Mouse (Mus musculus) brain, adult 2 months (tissue): ENCODE results near the gene Cct3.
"Not testable (repeated sequence)": the region's sequence is repeated elsewhere in the genome, so short reads cannot be mapped to it uniquely, and the experiment has no call there.

Experiments
- DNase-seq: peaks from one replicate; pipeline ENCODE4 v3.0.0; 2011; ENCODE audit warnings: low read depth, low spot score

The Cct3 gene

GRCm38 (mm10) chr3:88296561-88297318 is at the start of gene Cct3, which contains the start of gene Tsacc:
Cct3 (plus strand) TSS chr3:88297116.
Tsacc (minus strand) TSS chr3:88296999.
- DNase-seq: peak; percentile 100

DNA sequence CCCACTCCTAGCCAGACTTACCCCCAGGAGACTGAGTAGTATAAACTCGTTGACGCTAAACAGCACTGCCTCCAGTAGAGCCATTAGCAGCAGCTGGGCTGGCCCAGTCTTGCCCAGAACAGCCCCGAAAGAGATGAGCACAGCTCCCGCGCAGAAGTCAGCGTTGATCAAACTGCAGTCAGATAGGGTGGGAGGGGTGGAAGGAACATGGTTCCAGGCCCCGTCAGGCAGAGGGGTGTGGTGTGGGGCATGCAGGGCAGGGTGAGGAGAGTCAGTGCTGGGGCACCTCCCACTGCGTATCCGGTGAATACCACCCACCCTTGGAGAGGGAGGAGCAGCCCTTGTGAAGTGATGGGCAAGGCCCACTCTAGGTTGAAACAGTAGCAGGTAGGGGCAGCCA is 49.2 kb upstream of the Cct3 start:
- no peak for DNase-seq

DNA sequence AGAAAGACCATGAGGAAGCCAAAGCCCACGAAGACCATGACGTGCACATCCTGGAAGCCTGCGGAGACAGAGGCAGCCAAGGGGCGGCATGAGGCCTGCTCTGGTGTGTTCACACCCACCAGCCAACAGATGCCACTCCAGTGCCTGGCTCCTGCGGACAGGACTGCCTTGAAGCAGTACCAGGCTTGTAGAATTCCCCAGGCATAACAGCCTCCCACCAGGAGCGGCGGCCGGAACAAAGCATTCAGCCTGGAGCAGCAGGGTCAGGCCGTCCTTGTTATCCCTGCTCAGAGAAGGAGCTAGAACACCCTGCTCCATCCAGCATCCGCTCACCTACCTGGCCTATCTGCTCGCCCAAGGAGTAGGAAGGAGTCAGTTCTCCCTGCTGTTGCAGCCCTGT is 48.5 kb upstream of the Cct3 start:
- DNase-seq: no peak

- no peak for DNase-seq
Observed at GRCm38 (mm10) chr3:88252739-88253138, 44.2 kb upstream of the Cct3 start.

DNA sequence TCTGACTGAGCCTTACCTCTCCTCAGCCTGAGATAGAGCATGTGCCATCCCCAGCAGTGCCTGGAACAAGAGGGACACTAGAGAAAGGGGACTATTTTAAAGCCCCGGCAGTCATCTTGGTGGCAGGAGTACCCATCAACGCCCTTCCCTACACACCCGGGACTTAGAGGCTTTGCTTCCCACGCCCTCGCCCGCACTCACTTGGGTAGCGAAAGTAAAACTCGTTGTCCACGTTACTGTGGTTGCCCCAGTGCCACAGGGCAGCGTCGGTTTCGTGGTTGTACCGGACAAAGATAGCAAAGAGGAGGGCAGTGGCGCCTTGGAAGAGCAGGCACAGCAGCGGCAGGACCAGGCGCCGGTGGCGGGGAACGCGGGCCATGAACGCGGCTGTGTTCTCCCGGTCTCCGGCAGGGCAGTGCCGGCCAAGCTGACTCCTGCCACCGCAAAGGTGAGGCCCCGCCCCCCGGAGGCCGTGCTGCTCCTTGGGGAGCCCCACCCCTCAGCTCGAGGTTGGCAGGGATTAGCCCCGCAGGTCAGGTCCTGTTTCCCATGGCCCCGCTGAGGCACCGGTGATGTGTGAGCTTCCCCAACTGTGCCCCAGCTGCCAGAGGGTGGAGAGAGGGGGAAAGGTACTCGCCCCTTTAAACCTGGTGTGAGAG is 42.5 kb upstream of the Cct3 start, which contains the start of gene Rhbg:
TSS of gene Rhbg (minus strand) at position 442 of the 659 bp plus-strand sequence.
- DNase-seq: peak; percentile 35

DNA sequence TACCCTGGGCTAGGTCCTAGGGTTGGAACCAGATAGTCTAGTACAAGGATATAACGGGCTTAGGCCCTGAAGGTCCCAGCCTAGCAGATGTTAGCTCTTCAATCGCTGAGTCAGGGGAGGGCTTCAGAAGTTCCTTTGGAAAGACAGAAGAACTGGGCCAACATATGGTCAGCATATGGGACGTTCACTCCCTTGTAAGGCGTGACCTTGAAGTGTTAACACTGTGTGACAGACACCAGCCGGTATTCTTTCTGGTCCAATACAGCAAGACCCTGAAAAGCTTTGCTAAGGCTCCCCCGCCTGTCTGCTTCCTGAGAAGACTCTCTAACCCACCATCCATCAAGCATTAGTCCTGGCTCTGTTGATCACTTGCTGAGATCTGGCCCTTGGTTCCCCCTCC is 41.0 kb upstream of the Cct3 start:
- no peak for DNase-seq

DNA sequence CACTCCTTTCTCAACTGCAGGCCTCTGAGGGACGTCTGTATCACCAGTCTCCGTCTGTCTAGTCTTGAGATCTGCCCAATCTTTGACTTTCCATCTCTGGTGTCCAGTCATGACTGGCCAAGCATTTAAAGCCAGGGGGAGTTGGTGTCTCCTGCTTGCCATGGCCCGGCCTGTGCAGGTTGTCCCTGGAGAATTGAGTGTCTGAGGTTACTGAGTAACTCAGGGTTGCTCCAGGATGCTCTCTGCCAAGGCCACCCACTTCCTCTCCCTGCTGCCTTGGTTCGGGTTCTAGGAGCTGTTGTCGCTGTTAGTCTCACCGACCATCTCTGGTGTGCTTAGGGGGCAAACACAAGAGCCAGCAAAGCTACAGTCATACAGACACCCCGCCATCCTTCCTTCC is 40.5 kb upstream of the Cct3 start:
- DNase-seq: no peak

- no peak for DNase-seq
Observed at GRCm38 (mm10) chr3:88262346-88262745, 34.6 kb upstream of the Cct3 start.

GRCm38 (mm10) chr3:88268014-88268413 is 28.9 kb upstream of the Cct3 start:
- DNase-seq: not testable (repeated sequence)

DNA sequence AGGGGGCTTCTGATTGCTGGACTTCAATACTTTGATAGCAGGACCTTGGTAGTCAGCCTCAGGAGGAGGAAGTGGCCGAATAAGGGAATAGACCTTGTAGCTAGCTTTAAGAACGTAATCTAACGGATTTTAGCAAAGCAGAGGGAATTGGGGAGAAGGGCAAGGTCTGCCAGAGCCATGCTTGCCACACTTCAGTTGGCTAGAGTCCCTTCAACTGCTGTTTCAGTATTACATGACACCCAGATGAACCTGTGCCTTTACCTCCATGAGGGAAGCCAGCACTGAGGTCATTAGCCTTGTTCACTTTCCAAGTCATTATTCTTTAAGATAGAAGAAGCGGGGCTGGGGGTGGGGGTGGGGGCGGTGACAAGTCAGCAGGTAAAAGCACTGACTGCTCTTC is 27.9 kb upstream of the Cct3 start:
- DNase-seq: no peak

GRCm38 (mm10) chr3:88271298-88271697 is 25.6 kb upstream of the Cct3 start:
- not testable (repeated sequence) for DNase-seq

DNA sequence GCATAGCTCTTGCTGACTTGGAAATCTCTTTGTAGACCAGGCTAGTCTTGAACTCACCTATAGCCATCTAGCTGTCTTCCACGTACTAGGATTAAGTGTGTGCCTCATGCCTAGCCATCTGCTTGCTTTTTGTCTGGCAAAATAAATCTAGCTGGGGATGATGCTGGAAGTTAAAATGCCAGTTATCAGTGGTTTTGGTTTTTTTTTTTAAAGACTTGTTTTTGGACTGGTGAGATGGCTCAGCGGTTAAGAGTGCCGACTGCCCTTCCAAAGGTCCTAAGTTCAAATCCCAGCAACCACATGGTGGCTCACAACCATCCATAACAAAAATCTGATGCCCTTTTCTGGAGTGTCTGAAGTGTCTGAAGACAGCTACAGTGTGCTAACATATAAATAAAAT is 25.1 kb upstream of the Cct3 start:
- no peak for DNase-seq

DNA sequence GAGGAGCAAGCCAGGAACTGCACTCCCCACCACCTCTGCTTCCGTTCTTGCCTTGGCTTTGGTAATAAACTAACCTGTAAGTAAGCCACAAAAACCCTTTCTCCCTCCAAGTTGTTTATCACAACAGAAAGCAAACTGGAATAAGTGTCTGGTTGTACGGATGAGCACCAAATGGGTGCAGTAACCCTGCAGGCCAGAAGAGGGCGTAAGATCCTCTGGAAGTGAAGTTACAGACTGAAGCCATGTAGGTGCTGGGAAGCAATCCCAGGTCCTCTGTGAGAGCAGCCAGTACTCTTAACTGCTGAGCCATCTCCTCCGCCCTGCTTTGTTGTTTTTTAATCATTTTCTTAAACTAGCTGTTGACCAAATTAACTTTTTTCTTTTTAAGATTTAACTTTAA is 22.9 kb upstream of the Cct3 start:
- DNase-seq: no peak

DNA sequence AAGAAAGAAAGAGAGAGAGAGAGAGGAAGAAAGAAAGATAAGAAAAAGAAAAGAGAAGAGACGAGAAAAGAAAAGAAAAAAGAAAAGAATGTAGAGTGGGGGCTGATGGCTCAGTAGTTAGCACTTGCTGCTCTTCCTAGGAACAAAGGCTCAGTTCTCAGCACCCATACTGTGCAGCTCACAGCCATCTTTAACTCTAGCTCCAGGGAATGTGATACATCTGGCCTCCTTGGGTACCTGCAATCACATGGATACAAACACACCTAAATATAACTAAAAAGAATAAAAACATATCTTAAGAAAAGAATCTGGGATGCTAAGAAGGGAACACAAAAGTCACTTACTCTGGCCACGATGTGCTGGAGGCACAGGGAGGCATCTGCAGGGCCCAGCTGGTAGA is 20.8 kb upstream of the Cct3 start:
- DNase-seq: no peak

- DNase-seq: peak; percentile 61
Observed at GRCm38 (mm10) chr3:88276529-88277143, 20.3 kb upstream of the Cct3 start.

- DNase-seq: no peak
Observed at GRCm38 (mm10) chr3:88280035-88280434, 16.9 kb upstream of the Cct3 start.

GRCm38 (mm10) chr3:88281141-88281916 is 15.6 kb upstream of the Cct3 start:
- DNase-seq: not testable (repeated sequence)

DNA sequence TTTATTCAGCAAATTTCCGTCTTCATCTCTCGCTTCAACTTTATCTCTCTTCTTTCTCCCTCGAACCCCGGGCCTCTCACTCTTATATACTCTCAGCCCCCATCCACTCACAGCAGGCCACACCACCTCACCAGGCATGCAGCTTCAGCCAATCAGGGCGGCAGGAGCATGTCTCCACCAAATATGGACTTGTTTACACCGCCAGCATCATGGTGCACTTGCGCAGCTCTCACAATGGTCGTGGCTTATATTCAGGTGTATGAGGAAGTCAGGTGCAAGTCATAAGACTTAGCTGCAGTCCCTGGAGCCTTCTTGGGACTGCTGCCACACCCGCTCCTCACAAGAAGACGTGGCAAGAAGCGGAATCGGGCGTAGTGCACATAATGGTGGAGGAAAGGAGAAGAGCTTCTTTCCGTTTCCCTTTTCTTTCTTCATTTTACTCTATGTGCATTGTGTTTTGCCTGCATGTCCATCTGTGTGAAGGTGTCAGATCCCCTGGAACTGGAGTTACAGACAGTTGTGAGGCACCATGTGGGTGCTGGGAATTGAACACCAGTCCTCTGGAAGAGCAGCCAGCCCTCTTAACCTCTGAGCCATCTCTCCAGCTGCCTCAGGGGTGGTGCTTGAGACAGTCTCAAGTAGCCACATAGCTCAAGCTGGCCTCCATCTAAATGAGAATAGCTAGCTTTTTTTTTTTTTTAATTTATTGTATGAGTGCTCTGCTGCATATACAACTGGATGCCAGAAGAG is 11.9 kb upstream of the Cct3 start:
- not testable (repeated sequence) for DNase-seq

DNA sequence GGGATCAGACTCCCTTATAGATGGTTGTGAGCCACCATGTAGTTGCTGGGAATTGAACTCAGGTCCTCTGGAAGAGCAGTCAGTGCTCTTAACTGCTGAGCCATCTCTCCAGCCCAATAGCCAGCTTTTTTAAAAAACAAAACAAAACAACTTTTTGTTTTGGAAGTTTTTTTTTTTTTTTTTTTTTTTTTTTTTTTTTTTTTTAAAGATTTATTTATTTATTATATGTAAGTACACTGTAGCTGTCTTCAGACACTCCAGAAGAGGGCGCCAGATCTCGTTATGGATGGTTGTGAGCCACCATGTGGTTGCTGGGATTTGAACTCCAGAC is 11.4 kb upstream of the Cct3 start:
- DNase-seq: not testable (repeated sequence)

DNA sequence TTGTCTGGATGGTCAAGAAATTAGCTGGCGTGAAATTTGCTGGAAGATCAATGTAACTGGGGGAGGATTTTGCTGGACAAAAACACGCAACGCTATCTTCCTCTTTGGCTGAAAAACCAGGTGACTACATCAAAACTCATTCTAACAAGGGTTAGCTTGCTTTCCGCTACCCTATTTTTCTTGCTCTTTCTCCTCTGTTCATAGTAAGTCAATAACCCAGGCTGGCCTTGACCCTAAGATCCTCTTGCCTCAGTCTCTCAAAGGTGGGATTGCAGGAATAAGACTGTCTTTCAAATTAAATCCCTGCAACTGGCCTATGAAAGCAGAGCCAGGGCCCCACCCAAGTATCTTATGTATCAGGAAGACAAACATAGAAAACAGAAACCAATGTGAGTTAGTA is 9.8 kb upstream of the Cct3 start, which contains the start of gene Gm38392:
TSS of gene Gm38392 (minus strand) at position 101 of the 400 bp plus-strand sequence.
- DNase-seq: no peak

GRCm38 (mm10) chr3:88288133-88288713 is 8.7 kb upstream of the Cct3 start:
- not testable (repeated sequence) for DNase-seq
